Mouse (Mus musculus): ENCODE data around the gene Fam131b. TPM values are rescaled to one million over a fixed set of nuclear protein-coding genes. Genes with fewer than 3 reads are reported as not detected.

Fam131b gene
- polyA plus RNA-seq, 1 experiment from 2014 or later: 4.0 TPM

Other genes with a start within 250 kb of the Fam131b start
- gene Tas2r139, start 183.7 kb downstream of the Fam131b start, polyA plus RNA-seq (2015; fragmentation: Nextera tagmentation; extraction: Ambion mirVana): not detected in 2 replicates
- not detected in 2 replicates for gene Tas2r144, start 109.3 kb downstream of the Fam131b start, polyA plus RNA-seq (2015; fragmentation: Nextera tagmentation; extraction: Ambion mirVana)
- gene Gstk1, start 78.7 kb downstream of the Fam131b start, polyA plus RNA-seq (2015; fragmentation: Nextera tagmentation; extraction: Ambion mirVana): 13.2 and 14.8 TPM in 2 replicates
- 0.19 TPM in 1 of 2 replicates, not detected in the other for gene Tmem139, start 62.7 kb downstream of the Fam131b start, polyA plus RNA-seq (2015; fragmentation: Nextera tagmentation; extraction: Ambion mirVana)
- 62.7 and 73.9 TPM in 2 replicates for gene Casp2, start 59.7 kb downstream of the Fam131b start, polyA plus RNA-seq (2015; fragmentation: Nextera tagmentation; extraction: Ambion mirVana)
- 1.3 and 2.0 TPM in 2 replicates for gene Clcn1, start 38.0 kb downstream of the Fam131b start, polyA plus RNA-seq (2015; fragmentation: Nextera tagmentation; extraction: Ambion mirVana)
- gene Zyx, start 25.0 kb upstream of the Fam131b start, polyA plus RNA-seq (2015; fragmentation: Nextera tagmentation; extraction: Ambion mirVana): 39.8 and 41.1 TPM in 2 replicates
- 0.23 and 0.28 TPM in 2 replicates for gene Epha1, start 48.6 kb upstream of the Fam131b start, polyA plus RNA-seq (2015; fragmentation: Nextera tagmentation; extraction: Ambion mirVana)
- not detected in 2 replicates for gene Tas2r143, start 75.6 kb upstream of the Fam131b start, polyA plus RNA-seq (2015; fragmentation: Nextera tagmentation; extraction: Ambion mirVana)
- gene Tas2r135, start 80.8 kb upstream of the Fam131b start, polyA plus RNA-seq (2015; fragmentation: Nextera tagmentation; extraction: Ambion mirVana): not detected in 2 replicates
- gene Tas2r126, start 109.9 kb upstream of the Fam131b start, polyA plus RNA-seq (2015; fragmentation: Nextera tagmentation; extraction: Ambion mirVana): not detected in 2 replicates
- gene Olfr458, start 140.6 kb upstream of the Fam131b start, polyA plus RNA-seq (2015; fragmentation: Nextera tagmentation; extraction: Ambion mirVana): not detected in 2 replicates
- not detected in 2 replicates for gene Olfr457, start 151.7 kb upstream of the Fam131b start, polyA plus RNA-seq (2015; fragmentation: Nextera tagmentation; extraction: Ambion mirVana)
- not detected in 2 replicates for gene Olfr456, start 162.6 kb upstream of the Fam131b start, polyA plus RNA-seq (2015; fragmentation: Nextera tagmentation; extraction: Ambion mirVana)
- gene Olfr455, start 222.9 kb upstream of the Fam131b start, polyA plus RNA-seq (2015; fragmentation: Nextera tagmentation; extraction: Ambion mirVana): not detected in 2 replicates

Data from forebrain, embryonic 13.5 days (tissue).